Mouse (Mus musculus): ENCODE data around the gene Cep83. TPM values are rescaled to one million over a fixed set of nuclear protein-coding genes. Genes with fewer than 3 reads are reported as not detected.

Gene Cep83
- polyA plus RNA-seq, 1 experiment = 7.7 TPM

GRCm38 (mm10) chr10:94741459-94741858, 53.0 kb downstream of the Cep83 start:
- Histone ChIP-seq H3K36me3 (ENCODE audit: control insufficient read depth, insufficient read depth, low read length) (no peaks in the 10 kb centered on the region; the same call in 1 of the 2 replicates), H3K27me3 (ENCODE audit: control insufficient read depth, insufficient read depth, low read length) (no peaks in the 10 kb centered on the region), H3K27ac (ENCODE audit: control insufficient read depth, insufficient read depth, low read length) (no peak overlapping the region), H3K4me1 (replicated peaks; ENCODE audit: control insufficient read depth, insufficient read depth, low read length) (no peaks in the 10 kb centered on the region), H3K4me3 (ENCODE audit: control insufficient read depth, insufficient read depth, low read length) (no peak overlapping the region)
- DNase-seq = no peak
- WGBS = 98% methylated on average over 3 of the region's 3 CpGs
- TF ChIP-seq CTCF (IDR thresholded peaks at IDR 0.05; ENCODE audit: borderline replicate concordance, control insufficient read depth, extremely low read depth, insufficient read depth, low read length, poor library complexity) = no peak
- no peak for TF ChIP-seq POLR2A (IDR thresholded peaks at IDR 0.05; ENCODE audit: control insufficient read depth, extremely low read depth, insufficient read depth, low read length, poor library complexity)

GRCm38 (mm10) chr10:94747011-94747410, 58.6 kb downstream of the Cep83 start:
- Histone ChIP-seq H3K4me1 (replicated peaks; ENCODE audit: control insufficient read depth, insufficient read depth, low read length) (no peaks in the 10 kb centered on the region), H3K27ac (ENCODE audit: control insufficient read depth, insufficient read depth, low read length) (no peak overlapping the region), H3K4me3 (ENCODE audit: control insufficient read depth, insufficient read depth, low read length) (no peak overlapping the region), H3K27me3 (ENCODE audit: control insufficient read depth, insufficient read depth, low read length) (no peaks in the 10 kb centered on the region), H3K36me3 (ENCODE audit: control insufficient read depth, insufficient read depth, low read length) (no peaks in the 10 kb centered on the region)
- DNase-seq = no peak
- no peak for TF ChIP-seq CTCF (IDR thresholded peaks at IDR 0.05; ENCODE audit: borderline replicate concordance, control insufficient read depth, extremely low read depth, insufficient read depth, low read length, poor library complexity)
- TF ChIP-seq POLR2A (IDR thresholded peaks at IDR 0.05; ENCODE audit: control insufficient read depth, extremely low read depth, insufficient read depth, low read length, poor library complexity) = no peak
- WGBS = 96% methylated on average over 2 of the region's 2 CpGs

- Histone ChIP-seq H3K36me3 (ENCODE audit: control insufficient read depth, insufficient read depth, low read length) (no peaks in the 10 kb centered on the region), H3K4me1 (replicated peaks; ENCODE audit: control insufficient read depth, insufficient read depth, low read length) (no peaks in the 10 kb centered on the region), H3K4me3 (ENCODE audit: control insufficient read depth, insufficient read depth, low read length) (no peak overlapping the region), H3K27me3 (ENCODE audit: control insufficient read depth, insufficient read depth, low read length) (no peaks in the 10 kb centered on the region), H3K27ac (ENCODE audit: control insufficient read depth, insufficient read depth, low read length) (no peak overlapping the region)
- WGBS = 83% methylated on average over 3 of the region's 3 CpGs
- DNase-seq = no peak
- TF ChIP-seq CTCF (IDR thresholded peaks at IDR 0.05; ENCODE audit: borderline replicate concordance, control insufficient read depth, extremely low read depth, insufficient read depth, low read length, poor library complexity) (no peak), POLR2A (IDR thresholded peaks at IDR 0.05; ENCODE audit: control insufficient read depth, extremely low read depth, insufficient read depth, low read length, poor library complexity) (no peak)
Measured at GRCm38 (mm10) chr10:94771496-94771895, 83.0 kb downstream of the Cep83 start.

GRCm38 (mm10) chr10:94777576-94777975, 89.1 kb downstream of the Cep83 start:
- Histone ChIP-seq H3K36me3 (ENCODE audit: control insufficient read depth, insufficient read depth, low read length) (0 out of 2 replicates have a peak, but pooled peaks cover 5% of the 10 kb centered on the region), H3K27me3 (ENCODE audit: control insufficient read depth, insufficient read depth, low read length) (no peaks in the 10 kb centered on the region), H3K27ac (ENCODE audit: control insufficient read depth, insufficient read depth, low read length) (no peak overlapping the region), H3K4me3 (ENCODE audit: control insufficient read depth, insufficient read depth, low read length) (no peak overlapping the region), H3K4me1 (replicated peaks; ENCODE audit: control insufficient read depth, insufficient read depth, low read length) (no peaks in the 10 kb centered on the region)
- TF ChIP-seq CTCF (IDR thresholded peaks at IDR 0.05; ENCODE audit: borderline replicate concordance, control insufficient read depth, extremely low read depth, insufficient read depth, low read length, poor library complexity) = no peak
- no peak for TF ChIP-seq POLR2A (IDR thresholded peaks at IDR 0.05; ENCODE audit: control insufficient read depth, extremely low read depth, insufficient read depth, low read length, poor library complexity)
- DNase-seq = no peak
- over 99% methylated on average over 3 of the region's 3 CpGs for WGBS

- DNase-seq = no peak
- 0 out of 2 replicates have a peak, but pooled peaks cover 5% of the 10 kb centered on the region for H3K36me3 ChIP-seq (ENCODE audit: control insufficient read depth, insufficient read depth, low read length)
- WGBS = 96% methylated on average over 4 of the region's 4 CpGs
- no peak overlapping the region for H3K27ac ChIP-seq (ENCODE audit: control insufficient read depth, insufficient read depth, low read length)
- no peaks in the 10 kb centered on the region for H3K4me1 ChIP-seq (replicated peaks; ENCODE audit: control insufficient read depth, insufficient read depth, low read length)
- TF ChIP-seq CTCF (IDR thresholded peaks at IDR 0.05; ENCODE audit: borderline replicate concordance, control insufficient read depth, extremely low read depth, insufficient read depth, low read length, poor library complexity) (no peak), POLR2A (IDR thresholded peaks at IDR 0.05; ENCODE audit: control insufficient read depth, extremely low read depth, insufficient read depth, low read length, poor library complexity) (no peak)
- no peak overlapping the region for H3K4me3 ChIP-seq (ENCODE audit: control insufficient read depth, insufficient read depth, low read length)
- no peaks in the 10 kb centered on the region for H3K27me3 ChIP-seq (ENCODE audit: control insufficient read depth, insufficient read depth, low read length)
Measured at GRCm38 (mm10) chr10:94779319-94779718, 90.9 kb downstream of the Cep83 start.

- Histone ChIP-seq H3K36me3 (ENCODE audit: control insufficient read depth, insufficient read depth, low read length) (0 out of 2 replicates have a peak, but pooled peaks cover 5% of the 10 kb centered on the region), H3K4me1 (replicated peaks; ENCODE audit: control insufficient read depth, insufficient read depth, low read length) (no peaks in the 10 kb centered on the region), H3K27ac (ENCODE audit: control insufficient read depth, insufficient read depth, low read length) (no peak overlapping the region), H3K4me3 (ENCODE audit: control insufficient read depth, insufficient read depth, low read length) (no peak overlapping the region), H3K27me3 (ENCODE audit: control insufficient read depth, insufficient read depth, low read length) (no peaks in the 10 kb centered on the region)
- no peak for DNase-seq
- TF ChIP-seq CTCF (IDR thresholded peaks at IDR 0.05; ENCODE audit: borderline replicate concordance, control insufficient read depth, extremely low read depth, insufficient read depth, low read length, poor library complexity) = no peak
- TF ChIP-seq POLR2A (IDR thresholded peaks at IDR 0.05; ENCODE audit: control insufficient read depth, extremely low read depth, insufficient read depth, low read length, poor library complexity) = no peak
- WGBS = 96% methylated on average over 3 of the region's 3 CpGs
Measured at GRCm38 (mm10) chr10:94780618-94781262, 92.3 kb downstream of the Cep83 start.

Data from thymus, adult 2 months (tissue).